Mouse (Mus musculus) heart, embryonic 16.5 days (tissue): ENCODE data around the gene Rad18. TPM values are rescaled to one million over a fixed set of nuclear protein-coding genes. Genes with fewer than 3 reads are reported as not detected.
A peak's percentile ranks its signal among the peaks of the same experiment; 100 is the strongest.
"Not testable (repeated sequence)": the region's sequence is repeated elsewhere in the genome, so short reads cannot be mapped to it uniquely, and the experiment has no call there.

ENCODE experiments used
- ATAC-seq: fragments of 200-750 bp; cut with Nextera tagmentation; replicated peaks from 2 replicates; pipeline ENCODE4 v1.8.0; 2017; ENCODE audit warnings: moderate number of reproducible peaks; ENCODE audit not compliant: insufficient read depth, low FRiP score; ENCODE audit errors: extremely low read depth
- H3K27ac ChIP-seq: fragments of 300-500 bp; sonication (generic); 2 replicates; pipeline ENCODE4 v1.5.1; 2014; ENCODE audit warnings: mild to moderate bottlenecking, low read length, control low read depth, moderate library complexity
- H3K27me3 ChIP-seq: fragments of 300-500 bp; sonication (generic); 2 replicates; pipeline ENCODE4 v1.6.1; 2014; ENCODE audit warnings: low read length, mixed read lengths; ENCODE audit not compliant: control insufficient read depth, insufficient read depth
- H3K36me3 ChIP-seq: fragments of 300-500 bp; sonication (generic); 2 replicates; pipeline ENCODE4 v1.6.1; 2014; ENCODE audit not compliant: control insufficient read depth, insufficient read depth
- H3K4me1 ChIP-seq: fragments of 300-500 bp; sonication (generic); 2 replicates; pipeline ENCODE4 v1.6.1; 2014; ENCODE audit warnings: low read length, mixed read lengths; ENCODE audit not compliant: control insufficient read depth, insufficient read depth
- H3K4me2 ChIP-seq: fragments of 300-500 bp; sonication (generic); 2 replicates; pipeline ENCODE4 v1.6.1; 2014; ENCODE audit warnings: low read depth, mild to moderate bottlenecking, control low read depth, low read length
- H3K4me3 ChIP-seq: fragments of 300-500 bp; sonication (generic); 2 replicates; pipeline ENCODE4 v1.5.1; 2014; ENCODE audit warnings: mild to moderate bottlenecking, control low read depth, low read length
- H3K9ac ChIP-seq: fragments of 300-500 bp; sonication (generic); 2 replicates; pipeline ENCODE4 v1.6.1; 2014; ENCODE audit warnings: low read length, control low read depth
- H3K9me3 ChIP-seq: fragments of 300-500 bp; sonication (generic); replicated peaks from 2 replicates; pipeline ENCODE4 v1.6.1; 2016; ENCODE audit warnings: low read length; ENCODE audit not compliant: control insufficient read depth
- WGBS: fragments of 180-500 bp; shearing (Covaris S2); extraction: QIAGEN DNeasy Blood & Tissue Kit; methylation state at CpG from one replicate; pipeline ENCODE4 v1.1.7; 2014; 5-methylcytosine and 5-hydroxymethylcytosine counted together
- polyA plus RNA-seq: library from polyadenylated mRNA; unstranded; fragments of >200 nt; fragmentation: Nextera tagmentation; extraction: Ambion mirVana; gene quantifications from 2 replicates; pipeline ENCODE4 v1.2.1, GENCODE M21; 2015

Rad18 gene
- polyA plus RNA-seq, 1 experiment from 2014 or later, result 20.4 TPM

- H3K4me3 ChIP-seq, result no peak overlapping the region
- H3K4me2 ChIP-seq, result no peak overlapping the region
- H3K9ac ChIP-seq, result no peak overlapping the region
- no peak for ATAC-seq
- no peak overlapping the region for H3K27ac ChIP-seq
- H3K9me3 ChIP-seq, result peaks cover 4% of the 10 kb centered on the region
- no peaks in the 10 kb centered on the region for H3K27me3 ChIP-seq
- H3K4me1 ChIP-seq, result peaks cover 6% of the 10 kb centered on the region
- 94% methylated on average over 10 of the region's 10 CpGs for WGBS
- H3K36me3 ChIP-seq, result no peaks in the 10 kb centered on the region
These were observed 34.9 kb upstream of the Rad18 start for GRCm38 (mm10) chr6:112731386-112731785.

- peak; percentile 88 for ATAC-seq
- Histone ChIP-seq H3K9ac (peak overlapping the region; percentile 42), H3K27me3 (no peaks in the 10 kb centered on the region), H3K4me1 (peaks cover 6% of the 10 kb centered on the region), H3K4me3 (peak overlapping the region; percentile 41), H3K9me3 (peaks cover 4% of the 10 kb centered on the region), H3K27ac (peak overlapping the region; percentile 27), H3K4me2 (peak overlapping the region; percentile 55), H3K36me3 (no peaks in the 10 kb centered on the region)
- WGBS, result 1% methylated on average over 16 of the region's 17 CpGs
These were observed 32.4 kb upstream of the Rad18 start for GRCm38 (mm10) chr6:112728760-112729422.

- no peaks in the 10 kb centered on the region for H3K36me3 ChIP-seq
- no peaks in the 10 kb centered on the region for H3K27me3 ChIP-seq
- no peak overlapping the region for H3K4me3 ChIP-seq
- 78% methylated on average over 4 of the region's 4 CpGs for WGBS
- ATAC-seq, result no peak
- H3K9me3 ChIP-seq, result no peaks in the 10 kb centered on the region
- H3K9ac ChIP-seq, result no peak overlapping the region
- H3K4me1 ChIP-seq, result peaks cover 6% of the 10 kb centered on the region
- no peak overlapping the region for H3K27ac ChIP-seq
- no peak overlapping the region for H3K4me2 ChIP-seq
These were observed 29.0 kb upstream of the Rad18 start for GRCm38 (mm10) chr6:112725468-112725867.

GRCm38 (mm10) chr6:112720409-112721080 lies 24.1 kb upstream of the Rad18 start:
- Histone ChIP-seq H3K9ac (no peak overlapping the region), H3K4me3 (no peak overlapping the region), H3K27me3 (no peaks in the 10 kb centered on the region), H3K4me2 (no peak overlapping the region), H3K4me1 (no peaks in the 10 kb centered on the region), H3K36me3 (no peaks in the 10 kb centered on the region), H3K9me3 (no peaks in the 10 kb centered on the region), H3K27ac (no peak overlapping the region)
- 62% methylated on average over 5 of the region's 5 CpGs for WGBS
- no peak for ATAC-seq

GRCm38 (mm10) chr6:112719983-112720382 lies 23.5 kb upstream of the Rad18 start:
- WGBS, result 97% methylated on average over 1 of the region's 1 CpGs
- no peaks in the 10 kb centered on the region for H3K27me3 ChIP-seq
- no peaks in the 10 kb centered on the region for H3K9me3 ChIP-seq
- H3K9ac ChIP-seq, result no peak overlapping the region
- H3K36me3 ChIP-seq, result no peaks in the 10 kb centered on the region
- H3K4me1 ChIP-seq, result no peaks in the 10 kb centered on the region
- no peak overlapping the region for H3K4me2 ChIP-seq
- H3K4me3 ChIP-seq, result no peak overlapping the region
- no peak for ATAC-seq
- H3K27ac ChIP-seq, result no peak overlapping the region

- Histone ChIP-seq H3K9ac (no peak overlapping the region), H3K9me3 (no peaks in the 10 kb centered on the region), H3K27ac (no peak overlapping the region), H3K36me3 (no peaks in the 10 kb centered on the region), H3K4me1 (no peaks in the 10 kb centered on the region), H3K27me3 (no peaks in the 10 kb centered on the region), H3K4me3 (no peak overlapping the region), H3K4me2 (no peak overlapping the region)
- 48% methylated on average over 5 of the region's 5 CpGs for WGBS
- no peak for ATAC-seq
These were observed 20.7 kb upstream of the Rad18 start for GRCm38 (mm10) chr6:112717168-112717567.

- WGBS, result 70% methylated on average over 3 of the region's 3 CpGs
- no peaks in the 10 kb centered on the region for H3K4me1 ChIP-seq
These were observed 17.5 kb upstream of the Rad18 start for GRCm38 (mm10) chr6:112713951-112714350.

GRCm38 (mm10) chr6:112702296-112702695 lies 5.8 kb upstream of the Rad18 start:
- H3K4me3 ChIP-seq, ATAC-seq, H3K9me3 ChIP-seq, H3K9ac ChIP-seq, H3K27me3 ChIP-seq, H3K4me2 ChIP-seq, H3K36me3 ChIP-seq, H3K27ac ChIP-seq, H3K4me1 ChIP-seq: not testable (repeated sequence)
- WGBS, result 77% methylated on average over 4 of the region's 4 CpGs

More at GRCm38 (mm10) chr6:112713951-112714350, 17.5 kb upstream of the Rad18 start:
- Histone ChIP-seq H3K27ac (no peak overlapping the region), H3K9me3 (no peaks in the 10 kb centered on the region), H3K27me3 (no peaks in the 10 kb centered on the region), H3K9ac (no peak overlapping the region), H3K4me2 (no peak overlapping the region), H3K36me3 (no peaks in the 10 kb centered on the region), H3K4me3 (no peak overlapping the region)
- no peak for ATAC-seq

GRCm38 (mm10) chr6:112700392-112700791 lies 3.9 kb upstream of the Rad18 start:
- H3K36me3 ChIP-seq, result no peaks in the 10 kb centered on the region
- peaks cover 5% of the 10 kb centered on the region for H3K4me1 ChIP-seq
- H3K4me2 ChIP-seq, result no peak overlapping the region
- 0 out of 2 replicates have a peak, but pooled peaks cover 2% of the 10 kb centered on the region for H3K27me3 ChIP-seq
- no peak overlapping the region for H3K9ac ChIP-seq
- H3K4me3 ChIP-seq, result no peak overlapping the region
- ATAC-seq, result no peak
- no peak overlapping the region for H3K27ac ChIP-seq
- WGBS, result 2% methylated on average over 1 of the region's 1 CpGs
- no peaks in the 10 kb centered on the region for H3K9me3 ChIP-seq
